Mouse (Mus musculus) G1E (cell line): ENCODE measurements around the gene Ednra.

Experiments
- CTCF ChIP-seq: IDR thresholded peaks from 2 replicates; pipeline ENCODE4 v1.5.1; 2012; ENCODE audit warnings: low read depth, low read length, inconsistent platforms, mixed read lengths
- GATA1 ChIP-seq: IDR thresholded peaks from 2 replicates; pipeline ENCODE4 v1.6.1; 2012; ENCODE audit warnings: borderline replicate concordance, low read length, inconsistent platforms, mixed read lengths
- GATA2 ChIP-seq: IDR thresholded peaks from 2 replicates; pipeline ENCODE4 v1.6.1; 2012; ENCODE audit warnings: low read depth, low read length, inconsistent platforms, borderline replicate concordance
- TAL1 ChIP-seq: conservative IDR thresholded peaks from 2 replicates; pipeline ENCODE4 v1.6.1; 2012; ENCODE audit warnings: low read depth, low read length, inconsistent platforms, mixed read lengths

GRCm38 (mm10) chr8:77772210-77772886, 48.1 kb upstream of the Ednra start:
- TF ChIP-seq CTCF = no peak
- no peak for TF ChIP-seq GATA1
- TF ChIP-seq TAL1 = no peak
- TF ChIP-seq GATA2 = no peak
